Mouse (Mus musculus): ENCODE results near the gene Spats2l.

DNA sequence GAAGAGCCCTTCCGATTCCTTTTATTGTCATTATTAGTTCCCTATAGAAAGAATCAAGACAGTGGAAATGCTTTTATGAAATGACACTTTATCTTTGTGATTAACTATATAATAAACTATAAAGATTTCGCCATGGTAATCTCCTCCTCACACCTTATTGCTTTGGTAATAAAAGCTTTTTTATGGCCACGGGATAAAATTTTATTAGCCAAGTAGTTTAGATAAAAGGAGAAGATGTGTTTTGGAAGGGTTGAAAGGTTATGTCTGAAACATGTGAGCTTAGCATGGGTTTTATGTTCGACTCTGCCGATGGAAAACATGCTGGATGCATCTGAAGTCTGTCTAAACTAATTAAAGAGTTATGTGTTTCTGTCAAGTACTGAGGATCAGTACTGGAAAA lies 143.4 kb downstream of the Spats2l start:
- TF ChIP-seq GATA1 (IDR thresholded peaks at IDR 0.05; ENCODE audit: borderline replicate concordance, low read length) (no peak), FLI1 (IDR thresholded peaks at IDR 0.05; ENCODE audit: low read length) (no peak)

All from megakaryocyte, embryonic 14.5 days (primary cell).